In genomic region chr10:79994397-79995115, GRCm38 (mm10) we compare ENCODE assay signal across 8 mouse cellular contexts. TPM values are rescaled to one million over a fixed set of nuclear protein-coding genes. Genes with fewer than 3 reads are reported as not detected.
DNase-seq lines count a peak whose midpoint lies in the region; ATAC-seq and TF ChIP-seq lines count a peak whose summit lies in the region.
"Had no signal": no experiment of that assay in that cellular context is flagged by ENCODE, and none has a peak within 500 bp of the region (broad histone marks: within the 10 kb centered on the region; RNA-seq: fewer than 3 reads in every experiment).

No protein-coding gene starts in this region.

- no peak overlapping the region for H3K4me2 ChIP-seq in hindbrain, embryonic 11.5 days (replicated peaks; ENCODE audit: low read depth, low read length)
- H3K4me2 ChIP-seq: midbrain, embryonic 11.5 days had no signal

- 7% methylated on average over 16 of the region's 16 CpGs for WGBS in bone marrow, adult 2 months
- WGBS in small intestine, adult 2 months, result 36% methylated on average over 16 of the region's 16 CpGs
- 95% methylated on average over 16 of the region's 16 CpGs for WGBS in hindbrain, embryonic 11.5 days

- peak; percentile 71 for DNase-seq in kidney, postnatal 10 days
- DNase-seq in kidney, adult 11 months, result no peak
- DNase-seq in kidney, postnatal 4 days, result peak; percentile 45 to 63
- no peak for DNase-seq in hindbrain, embryonic 11.5 days (ENCODE audit: low spot score)
- DNase-seq in embryo, embryonic 10 days (ENCODE audit: low spot score), result no peak

- peaks cover 2% of the 10 kb centered on the region for H3K4me1 ChIP-seq in bone marrow, adult 2 months (ENCODE audit: control insufficient read depth, insufficient read depth, low read length)
- H3K4me1 ChIP-seq in small intestine, adult 2 months (ENCODE audit: control insufficient read depth, insufficient read depth, insufficient read length, low read length), result peaks cover 16% of the 10 kb centered on the region
- H3K4me1 ChIP-seq in hindbrain, embryonic 11.5 days (replicated peaks; ENCODE audit: control insufficient read depth, insufficient read depth, low read length), result peaks cover 2% of the 10 kb centered on the region

- no peaks in the 10 kb centered on the region for H3K9me3 ChIP-seq in hindbrain, embryonic 11.5 days (ENCODE audit: control insufficient read depth, low read length)

- H3K4me3 ChIP-seq in bone marrow, adult 2 months (replicated peaks; ENCODE audit: control insufficient read depth, low read depth, low read length), result peak overlapping the region; percentile 36
- no peak overlapping the region for H3K4me3 ChIP-seq in small intestine, adult 2 months (ENCODE audit: low read depth, low read length)
- no peak overlapping the region for H3K4me3 ChIP-seq in hindbrain, embryonic 11.5 days (ENCODE audit: low read depth, low read length)

- no peak for TF ChIP-seq POLR2A in bone marrow, adult 2 months (IDR thresholded peaks at IDR 0.05; ENCODE audit: borderline replicate concordance, control insufficient read depth, low read depth, low read length)
- no peak for TF ChIP-seq POLR2A in small intestine, adult 2 months (IDR thresholded peaks at IDR 0.05; ENCODE audit: low read depth, low read length)

- peak overlapping the region; percentile 88 for H3K27ac ChIP-seq in bone marrow, adult 2 months (ENCODE audit: control insufficient read depth, insufficient read depth, low read depth, low read length, poor library complexity)
- H3K27ac ChIP-seq in small intestine, adult 2 months (ENCODE audit: insufficient read depth, low read depth, low read length), result peak overlapping the region; percentile 24; the same call in 1 of the 2 replicates
- no peak overlapping the region for H3K27ac ChIP-seq in hindbrain, embryonic 11.5 days (ENCODE audit: low read depth, low read length)

- H3K36me3 ChIP-seq in small intestine, adult 2 months (ENCODE audit: control insufficient read depth, insufficient read depth, low read length), result peaks cover 8% of the 10 kb centered on the region; the same call in 1 of the 2 replicates
- no peaks in the 10 kb centered on the region for H3K36me3 ChIP-seq in hindbrain, embryonic 11.5 days (ENCODE audit: control insufficient read depth, insufficient read depth, low read length)

- ATAC-seq in hindbrain, embryonic 11.5 days (ENCODE audit: low FRiP score), result no peak

- no peak overlapping the region for H3K9ac ChIP-seq in hindbrain, embryonic 11.5 days (ENCODE audit: low read depth, low read length)

- no peak for TF ChIP-seq CTCF in bone marrow, adult 2 months (IDR thresholded peaks at IDR 0.05; ENCODE audit: control insufficient read depth, insufficient read depth, low read length)
- no peak for TF ChIP-seq CTCF in small intestine, adult 2 months (IDR thresholded peaks at IDR 0.05; ENCODE audit: extremely low read depth, insufficient read length, insufficient replicate concordance, low read depth, low read length)

- H3K27me3 ChIP-seq in small intestine, adult 2 months (ENCODE audit: control insufficient read depth, insufficient read depth, low read length), result no peaks in the 10 kb centered on the region
- peaks cover 9% of the 10 kb centered on the region for H3K27me3 ChIP-seq in hindbrain, embryonic 11.5 days (ENCODE audit: control insufficient read depth, insufficient read depth, low read length)

RNA-seq across cellular contexts. Expression of gene Abca7, which starts 1.7 kb away (rescaled TPM):
- 54.3 and 96.9 TPM in 2 replicates for polyA plus RNA-seq in bone marrow, adult 2 months (2011; ENCODE audit: insufficient read depth, insufficient read length, low replicate concordance, missing spikeins)
- 18.1 and 33.4 TPM in 2 replicates for polyA plus RNA-seq in small intestine, adult 2 months (2012; rRNA removed)
- 2.6 TPM in 2 replicates for polyA plus RNA-seq in hindbrain, embryonic 11.5 days (2014; fragmentation: Nextera tagmentation; extraction: Ambion mirVana)

RNA-seq across cellular contexts. Expression of gene Cnn2, which starts 6.2 kb away (rescaled TPM):
- 41.7 and 92.4 TPM in 2 replicates for polyA plus RNA-seq in bone marrow, adult 2 months (2011; ENCODE audit: insufficient read depth, insufficient read length, low replicate concordance, missing spikeins)
- polyA plus RNA-seq in small intestine, adult 2 months (2012; rRNA removed), result 49.9 and 72.8 TPM in 2 replicates
- 180 and 221 TPM in 2 replicates for polyA plus RNA-seq in hindbrain, embryonic 11.5 days (2014; fragmentation: Nextera tagmentation; extraction: Ambion mirVana)

RNA-seq across cellular contexts. Expression of gene Tmem259, which starts 10.4 kb away (rescaled TPM):
- polyA plus RNA-seq in bone marrow, adult 2 months (2011; ENCODE audit: insufficient read depth, insufficient read length, low replicate concordance, missing spikeins), result 78.6 and 131 TPM in 2 replicates
- polyA plus RNA-seq in small intestine, adult 2 months (2012; rRNA removed), result 225 and 441 TPM in 2 replicates
- polyA plus RNA-seq in hindbrain, embryonic 11.5 days (2014; fragmentation: Nextera tagmentation; extraction: Ambion mirVana), result 14.6 and 16.1 TPM in 2 replicates

RNA-seq across cellular contexts. Expression of gene Arhgap45, which starts 21.9 kb away (rescaled TPM):
- polyA plus RNA-seq in bone marrow, adult 2 months (2011; ENCODE audit: insufficient read depth, insufficient read length, low replicate concordance, missing spikeins), result 111 and 291 TPM in 2 replicates
- polyA plus RNA-seq in small intestine, adult 2 months (2012; rRNA removed), result 23.2 and 36.8 TPM in 2 replicates
- polyA plus RNA-seq in hindbrain, embryonic 11.5 days (2014; fragmentation: Nextera tagmentation; extraction: Ambion mirVana), result 4.1 and 4.3 TPM in 2 replicates

RNA-seq across cellular contexts. Expression of gene Grin3b, which starts 24.0 kb away (rescaled TPM):
- not detected in 2 replicates for polyA plus RNA-seq in bone marrow, adult 2 months (2011; ENCODE audit: insufficient read depth, insufficient read length, low replicate concordance, missing spikeins)
- polyA plus RNA-seq in small intestine, adult 2 months (2012; rRNA removed), result not detected in 2 replicates
- polyA plus RNA-seq in hindbrain, embryonic 11.5 days (2014; fragmentation: Nextera tagmentation; extraction: Ambion mirVana), result 0.29 and 0.49 TPM in 2 replicates

Comparison
In these comparisons a context has a peak if more than half of its experiments do, and no peak if none do; other contexts are left out.
1. DNase-seq: peak in kidney, postnatal 10 days (single experiment) and kidney, postnatal 4 days (2 of 2); none in kidney, adult 11 months (single experiment), hindbrain, embryonic 11.5 days (single experiment) and embryo, embryonic 10 days (single experiment).